17 mouse cellular contexts compared by ENCODE assay signal in genomic region chr17:78354871-78355270, GRCm38 (mm10).
A peak's percentile ranks its signal among the peaks of the same experiment; 100 is the strongest.
DNase-seq lines count a peak whose midpoint lies in the region; ATAC-seq and TF ChIP-seq lines count a peak whose summit lies in the region.
"Had no signal": no experiment of that assay in that cellular context is flagged by ENCODE, and none has a peak within 500 bp of the region (broad histone marks: within the 10 kb centered on the region; RNA-seq: fewer than 3 reads in every experiment).

No protein-coding gene starts in this region.

- TF ChIP-seq POLR2A in brain, embryonic 14.5 days (IDR thresholded peaks at IDR 0.05; ENCODE audit: borderline replicate concordance, extremely low read depth, insufficient read depth, insufficient read length, poor library complexity, severe bottlenecking) = no peak

- H3K9ac ChIP-seq in hindbrain, embryonic 11.5 days (ENCODE audit: low read depth, low read length) = no peak overlapping the region
- H3K9ac ChIP-seq in hindbrain, postnatal 0 days (replicated peaks; ENCODE audit: low read length) = no peak overlapping the region
- no peak overlapping the region for H3K9ac ChIP-seq in midbrain, embryonic 14.5 days (replicated peaks; ENCODE audit: low read length)
- H3K9ac ChIP-seq in forebrain, embryonic 14.5 days (ENCODE audit: low read length) = no peak overlapping the region
- H3K9ac ChIP-seq: embryonic facial prominence, embryonic 15.5 days; liver, embryonic 14.5 days; lung, embryonic 15.5 days had no signal

- DNase-seq in heart, adult 11 months = peak; percentile 75
- no peak for DNase-seq in heart, adult 9 months (ENCODE audit: low spot score in 2 of 2)
- DNase-seq in hindbrain, embryonic 11.5 days (ENCODE audit: low spot score) = peak; percentile 20
- no peak for DNase-seq in hindbrain, postnatal 0 days (ENCODE audit: low spot score)
- DNase-seq in brain, embryonic 14.5 days (ENCODE audit: low read depth) = peak; percentile 47
- peak; percentile 20 for DNase-seq in midbrain, embryonic 14.5 days
- DNase-seq in forebrain, embryonic 14.5 days (ENCODE audit: low spot score) = no peak
- DNase-seq: cerebellum, adult 11 months; kidney, adult 9 months; kidney, postnatal 25 days; thymus, postnatal 25 days had no signal

- TF ChIP-seq CTCF in hindbrain, postnatal 0 days (IDR thresholded peaks at IDR 0.05; ENCODE audit: low read depth) = no peak
- no peak for TF ChIP-seq CTCF in brain, embryonic 14.5 days (IDR thresholded peaks at IDR 0.05; ENCODE audit: borderline replicate concordance, extremely low read depth, insufficient read depth, insufficient read length)

- 82% methylated on average over 12 of the region's 12 CpGs for WGBS in hindbrain, embryonic 11.5 days
- WGBS in hindbrain, postnatal 0 days = 67% methylated on average over 12 of the region's 12 CpGs
- 82% methylated on average over 12 of the region's 12 CpGs for WGBS in midbrain, embryonic 14.5 days
- 86% methylated on average over 12 of the region's 12 CpGs for WGBS in forebrain, embryonic 14.5 days

- H3K9me3 ChIP-seq in hindbrain, embryonic 11.5 days (ENCODE audit: control insufficient read depth, low read length) = no peaks in the 10 kb centered on the region
- H3K9me3 ChIP-seq in hindbrain, postnatal 0 days (ENCODE audit: low read length) = no peaks in the 10 kb centered on the region
- no peaks in the 10 kb centered on the region for H3K9me3 ChIP-seq in midbrain, embryonic 14.5 days (ENCODE audit: control insufficient read depth, low read length)
- no peaks in the 10 kb centered on the region for H3K9me3 ChIP-seq in forebrain, embryonic 14.5 days (replicated peaks; ENCODE audit: control insufficient read depth, low read length)
- H3K9me3 ChIP-seq: embryonic facial prominence, embryonic 15.5 days; G1E; lung, embryonic 15.5 days had no signal

- H3K27me3 ChIP-seq in hindbrain, embryonic 11.5 days (ENCODE audit: control insufficient read depth, insufficient read depth, low read length) = no peaks in the 10 kb centered on the region
- no peaks in the 10 kb centered on the region for H3K27me3 ChIP-seq in hindbrain, postnatal 0 days (ENCODE audit: insufficient read depth, low read length)
- H3K27me3 ChIP-seq in midbrain, embryonic 14.5 days (ENCODE audit: control insufficient read depth, insufficient read depth, low read length) = no peaks in the 10 kb centered on the region
- no peaks in the 10 kb centered on the region for H3K27me3 ChIP-seq in forebrain, embryonic 14.5 days (replicated peaks; ENCODE audit: control insufficient read depth, insufficient read depth, low read length)
- H3K27me3 ChIP-seq: embryonic facial prominence, embryonic 15.5 days; lung, embryonic 15.5 days had no signal

- no peaks in the 10 kb centered on the region for H3K36me3 ChIP-seq in hindbrain, embryonic 11.5 days (ENCODE audit: control insufficient read depth, insufficient read depth, low read length)
- no peaks in the 10 kb centered on the region for H3K36me3 ChIP-seq in hindbrain, postnatal 0 days (ENCODE audit: insufficient read depth, low read length)
- H3K36me3 ChIP-seq in midbrain, embryonic 14.5 days (ENCODE audit: control insufficient read depth, insufficient read depth, low read length) = no peaks in the 10 kb centered on the region
- 0 out of 2 replicates have a peak, but pooled peaks cover 11% of the 10 kb centered on the region for H3K36me3 ChIP-seq in forebrain, embryonic 14.5 days (ENCODE audit: control insufficient read depth, insufficient read depth, low read length)
- H3K36me3 ChIP-seq: lung, embryonic 15.5 days had no signal

- H3K27ac ChIP-seq in hindbrain, embryonic 11.5 days (ENCODE audit: low read depth, low read length) = peak overlapping the region; percentile 25; the same call in 1 of the 2 replicates
- H3K27ac ChIP-seq in hindbrain, postnatal 0 days = no peak overlapping the region
- no peak overlapping the region for H3K27ac ChIP-seq in midbrain, embryonic 14.5 days (replicated peaks; ENCODE audit: low read depth, low read length)
- H3K27ac ChIP-seq in forebrain, embryonic 14.5 days (ENCODE audit: low read depth, low read length) = no peak overlapping the region; the same call in 1 of the 2 replicates
- H3K27ac ChIP-seq: embryonic facial prominence, embryonic 15.5 days; liver, embryonic 14.5 days; lung, embryonic 15.5 days; macrophage had no signal

- no peak overlapping the region for H3K4me2 ChIP-seq in hindbrain, embryonic 11.5 days (replicated peaks; ENCODE audit: low read depth, low read length)
- H3K4me2 ChIP-seq in hindbrain, postnatal 0 days (ENCODE audit: low read depth, low read length) = no peak overlapping the region
- no peak overlapping the region for H3K4me2 ChIP-seq in midbrain, embryonic 14.5 days (ENCODE audit: low read length)
- no peak overlapping the region for H3K4me2 ChIP-seq in forebrain, embryonic 14.5 days (ENCODE audit: low read length)
- H3K4me2 ChIP-seq: embryonic facial prominence, embryonic 15.5 days; lung, embryonic 15.5 days had no signal

- no peak overlapping the region for H3K4me3 ChIP-seq in hindbrain, embryonic 11.5 days (ENCODE audit: low read depth, low read length)
- no peak overlapping the region for H3K4me3 ChIP-seq in hindbrain, postnatal 0 days (ENCODE audit: low read length)
- no peak overlapping the region for H3K4me3 ChIP-seq in midbrain, embryonic 14.5 days (replicated peaks; ENCODE audit: low read depth, low read length)
- no peak overlapping the region for H3K4me3 ChIP-seq in forebrain, embryonic 14.5 days (ENCODE audit: low read depth, low read length)
- H3K4me3 ChIP-seq: embryonic facial prominence, embryonic 15.5 days; lung, embryonic 15.5 days had no signal

- H3K4me1 ChIP-seq in hindbrain, embryonic 11.5 days (replicated peaks; ENCODE audit: control insufficient read depth, insufficient read depth, low read length) = no peaks in the 10 kb centered on the region; the same call in 1 of the 2 replicates
- H3K4me1 ChIP-seq in hindbrain, postnatal 0 days (ENCODE audit: insufficient read depth, low read length) = no peaks in the 10 kb centered on the region
- no peaks in the 10 kb centered on the region for H3K4me1 ChIP-seq in midbrain, embryonic 14.5 days (ENCODE audit: control insufficient read depth, insufficient read depth, low read length)
- peaks cover 4% of the 10 kb centered on the region for H3K4me1 ChIP-seq in forebrain, embryonic 14.5 days (ENCODE audit: control insufficient read depth, insufficient read depth, low read length)

- ATAC-seq in hindbrain, embryonic 11.5 days (ENCODE audit: low FRiP score) = peak; percentile 65
- no peak for ATAC-seq in hindbrain, postnatal 0 days
- no peak for ATAC-seq in midbrain, embryonic 14.5 days (ENCODE audit: low FRiP score, low TSS enrichment)
- no peak for ATAC-seq in forebrain, embryonic 14.5 days
- ATAC-seq: activated CD4-positive, CD25-positive, alpha-beta regulatory T cell, adult 4 months had no signal

Comparison
In these comparisons a context has a peak if more than half of its experiments do, and no peak if none do; other contexts are left out.
1. DNase-seq: peak in heart, adult 11 months (single experiment), hindbrain, embryonic 11.5 days (single experiment), brain, embryonic 14.5 days (single experiment) and midbrain, embryonic 14.5 days (single experiment); none in heart, adult 9 months (0 of 2), hindbrain, postnatal 0 days (single experiment) and forebrain, embryonic 14.5 days (single experiment).